Mouse (Mus musculus) heart, adult 2 months (tissue): ENCODE measurements at regions not wholly inside any gene's neighbourhood (a gene's known extent, or its start where the extent isn't known, plus 50 kb on each side); places are given as distances from the start of the nearest gene placed in this dataset.

Source experiments
- CTCF ChIP-seq: fragments of 200-600 bp; IDR thresholded peaks from 2 replicates; pipeline ENCODE4 v1.8.1; 2022; ENCODE audit warnings: antibody characterized with exemption, mild to moderate bottlenecking, moderate library complexity
- POLR2A ChIP-seq: fragments of 200-500 bp; IDR thresholded peaks from 2 replicates; pipeline ENCODE4 v1.6.1; 2011; ENCODE audit warnings: mild to moderate bottlenecking, low read depth, low read length, control low read depth; ENCODE audit not compliant: insufficient read depth

- TF ChIP-seq CTCF, result no peak
- TF ChIP-seq POLR2A, result no peak
These were observed 114.1 kb downstream of the Rps15a start for GRCm38 (mm10) chr7:118001881-118002280.
